Mouse (Mus musculus): ENCODE measurements around the gene Dscaml1.

- no peak for TF ChIP-seq CTCF (IDR thresholded peaks at IDR 0.05; ENCODE audit: borderline replicate concordance, insufficient read depth, low read length)
- no peak for TF ChIP-seq POLR2A (IDR thresholded peaks at IDR 0.05; ENCODE audit: low read depth, low read length)
These were observed 70.5 kb downstream of the Dscaml1 start for GRCm38 (mm10) chr9:45496944-45497343.
